Mouse (Mus musculus) cerebellum, postnatal 25 days (tissue): ENCODE results near the gene Ufsp1.
A peak's percentile ranks its signal among the peaks of the same experiment; 100 is the strongest.

Experiments
- DNase-seq, 2 experiments: peaks; one replicate each; pipeline ENCODE4 v3.0.0; 2021; ENCODE audit warnings: mixed read lengths in 2 of 2

Ufsp1 gene

GRCm38 (mm10) chr5:137295712-137296111 is 1.3 kb downstream of the Ufsp1 start:
- no peak for DNase-seq

- no peak for DNase-seq
Measured at GRCm38 (mm10) chr5:137297126-137297525, 2.7 kb downstream of the Ufsp1 start.

GRCm38 (mm10) chr5:137299240-137299639 is 4.8 kb downstream of the Ufsp1 start:
- no peak for DNase-seq

GRCm38 (mm10) chr5:137301253-137301652 is 6.8 kb downstream of the Ufsp1 start:
- peak in 1 of 2 experiments; percentile 64 for DNase-seq

- DNase-seq, result no peak
Measured at GRCm38 (mm10) chr5:137303609-137304008, 9.2 kb downstream of the Ufsp1 start.

GRCm38 (mm10) chr5:137304165-137304564 is 9.7 kb downstream of the Ufsp1 start:
- DNase-seq, result no peak

- DNase-seq, result no peak
Measured at GRCm38 (mm10) chr5:137304816-137305215, 10.4 kb downstream of the Ufsp1 start.

GRCm38 (mm10) chr5:137305822-137306221 is 11.4 kb downstream of the Ufsp1 start:
- DNase-seq, result no peak

- DNase-seq, result no peak
Measured at GRCm38 (mm10) chr5:137306439-137307005, 12.1 kb downstream of the Ufsp1 start.

GRCm38 (mm10) chr5:137307071-137307912 is 12.9 kb downstream of the Ufsp1 start, which contains the start of gene Srrt:
Gene Srrt (minus strand): TSS chr5:137307674.
- peak; percentile 92 to 94 for DNase-seq

- DNase-seq, result no peak
Measured at GRCm38 (mm10) chr5:137308356-137308755, 13.9 kb downstream of the Ufsp1 start.

GRCm38 (mm10) chr5:137313466-137314192 is 19.2 kb downstream of the Ufsp1 start:
- DNase-seq, result no peak

- peak in 1 of 2 experiments; percentile 59 for DNase-seq
Measured at GRCm38 (mm10) chr5:137314193-137315083, 20.0 kb downstream of the Ufsp1 start, which contains the start of gene Trip6. Gene Trip6 (minus strand): TSS chr5:137314404.

GRCm38 (mm10) chr5:137315084-137315903 is 20.9 kb downstream of the Ufsp1 start:
- DNase-seq, result peak; percentile 50 to 70

GRCm38 (mm10) chr5:137317361-137317760 is 22.9 kb downstream of the Ufsp1 start:
- no peak for DNase-seq

GRCm38 (mm10) chr5:137318570-137318969 is 24.1 kb downstream of the Ufsp1 start:
- no peak for DNase-seq

GRCm38 (mm10) chr5:137320996-137321395 is 26.6 kb downstream of the Ufsp1 start:
- DNase-seq, result no peak

- DNase-seq, result no peak
Measured at GRCm38 (mm10) chr5:137330910-137331309, 36.5 kb downstream of the Ufsp1 start.

- no peak for DNase-seq
Measured at GRCm38 (mm10) chr5:137332857-137333511, 38.6 kb downstream of the Ufsp1 start.

- DNase-seq, result peak; percentile 93 to 96
Measured at GRCm38 (mm10) chr5:137333512-137334174, 39.2 kb downstream of the Ufsp1 start, which contains the start of gene Slc12a9. Gene Slc12a9 (minus strand): TSS chr5:137333597.
